Mouse (Mus musculus): ENCODE data around the gene Klhl12.
"Not testable (repeated sequence)": the region's sequence is repeated elsewhere in the genome, so short reads cannot be mapped to it uniquely, and the experiment has no call there.

The Klhl12 gene

DNA sequence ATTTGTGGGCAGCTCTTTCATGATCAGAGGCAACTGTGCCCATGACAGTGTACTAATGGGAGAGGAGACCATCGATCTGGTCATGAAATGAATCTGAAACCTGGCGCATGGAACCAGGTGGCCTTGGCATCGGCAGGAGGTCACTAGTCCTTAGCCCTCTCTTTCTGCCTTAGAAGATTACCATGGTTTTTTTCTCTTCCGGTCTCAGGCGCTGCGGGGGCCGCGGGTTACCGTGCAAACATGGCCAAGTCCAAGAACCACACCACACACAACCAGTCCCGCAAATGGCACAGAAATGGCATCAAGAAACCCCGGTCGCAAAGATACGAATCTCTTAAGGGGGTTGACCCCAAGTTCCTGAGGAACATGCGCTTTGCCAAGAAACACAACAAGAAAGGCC is 62.5 kb downstream of the Klhl12 start:
- not testable (repeated sequence) for DNase-seq

DNA sequence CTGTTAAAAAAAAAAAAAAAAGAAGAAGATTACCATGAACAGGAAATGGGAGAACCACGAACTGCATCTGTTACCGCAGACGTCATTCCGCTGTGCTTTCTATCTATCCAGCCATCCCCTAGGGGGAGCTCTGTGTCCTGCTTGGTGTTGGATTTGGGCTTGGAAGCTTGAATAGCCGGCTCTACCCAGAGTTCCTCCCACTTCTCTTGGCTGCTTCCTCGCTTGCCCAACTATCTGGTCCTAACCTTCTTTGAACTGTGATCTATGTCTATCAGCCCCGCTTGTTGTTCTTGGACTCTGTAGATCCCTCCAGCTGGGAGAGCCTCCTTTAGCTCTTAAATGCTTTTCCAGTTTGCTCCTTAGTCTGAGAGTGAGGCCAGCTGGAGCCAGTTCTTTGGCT is 63.3 kb downstream of the Klhl12 start:
- peak; percentile 27 to 66 for DNase-seq

DNA sequence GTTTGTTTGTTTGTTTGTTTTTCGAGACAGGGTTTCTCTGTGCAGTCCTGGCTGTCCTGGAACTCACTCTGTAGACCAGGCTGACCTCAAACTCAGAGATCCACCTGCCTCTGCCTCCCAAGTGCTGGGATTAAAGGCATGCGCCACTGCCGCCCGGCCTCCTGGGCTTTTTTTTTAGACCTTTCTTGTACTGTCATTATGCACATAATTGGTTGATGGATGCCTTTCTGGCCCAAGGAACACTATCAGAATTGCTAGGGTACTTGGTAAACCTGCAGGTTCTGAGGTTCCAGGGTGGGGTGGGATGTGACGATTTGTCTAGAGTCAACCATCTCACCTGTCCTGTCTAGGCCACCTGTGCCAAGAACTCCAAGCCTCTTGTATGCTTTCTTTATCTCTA is 63.9 kb downstream of the Klhl12 start:
- not testable (repeated sequence) for DNase-seq

DNA sequence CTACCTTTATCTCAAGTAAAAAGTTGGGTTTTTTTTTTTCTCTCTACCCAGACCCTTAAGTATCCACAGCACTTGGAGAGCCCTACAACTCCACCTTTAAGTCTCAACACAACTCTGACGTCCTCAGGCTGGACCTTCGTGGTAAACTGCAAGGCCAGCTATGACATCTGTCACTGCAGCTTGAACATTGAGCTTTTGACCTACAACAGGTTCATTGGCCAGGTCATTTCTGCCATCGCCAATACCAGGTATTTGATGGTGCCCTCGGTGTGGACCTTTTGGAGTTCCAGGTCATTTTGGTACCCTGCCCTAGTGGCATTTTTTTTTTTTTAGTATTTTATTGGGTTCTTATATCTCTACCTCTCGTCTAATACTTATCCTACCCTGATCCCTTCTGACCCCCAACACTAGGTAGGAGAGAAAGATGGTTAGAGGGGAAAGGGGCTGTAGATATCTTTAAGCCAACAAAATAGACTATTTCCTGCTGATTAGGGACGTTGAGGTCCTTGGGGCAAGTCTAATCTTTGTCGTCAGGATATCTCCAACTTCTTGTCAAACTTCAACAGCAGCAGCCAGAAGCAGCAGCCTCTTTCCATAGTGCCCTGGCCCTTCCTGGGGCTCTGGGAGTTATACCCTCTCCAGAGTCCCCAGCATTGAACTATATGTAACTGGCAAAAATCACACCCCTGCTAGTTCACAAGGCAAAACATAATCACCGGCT is 64.8 kb downstream of the Klhl12 start:
- DNase-seq: no peak

DNA sequence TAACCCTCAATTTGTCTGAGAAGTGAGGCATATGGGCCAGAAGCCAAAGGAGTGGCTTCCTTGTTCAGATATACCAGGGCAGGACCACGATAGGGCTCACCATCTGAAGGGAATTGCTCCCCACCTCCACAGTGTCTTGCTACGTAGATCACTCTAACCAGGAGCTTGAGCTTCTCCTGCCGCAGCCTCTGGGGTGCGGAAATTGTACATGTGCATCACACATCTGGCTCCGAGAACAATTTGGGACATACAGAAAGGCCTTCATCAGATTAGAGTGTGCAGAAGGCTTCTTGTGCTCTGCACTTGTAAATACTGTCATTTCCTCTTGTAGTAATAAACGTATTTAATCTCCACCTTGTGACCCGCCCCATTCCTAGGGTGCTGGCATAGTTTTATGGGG is 65.8 kb downstream of the Klhl12 start:
- no peak for DNase-seq

GRCm38 (mm10) chr1:134522325-134522724 is 67.0 kb downstream of the Klhl12 start:
- no peak for DNase-seq

DNA sequence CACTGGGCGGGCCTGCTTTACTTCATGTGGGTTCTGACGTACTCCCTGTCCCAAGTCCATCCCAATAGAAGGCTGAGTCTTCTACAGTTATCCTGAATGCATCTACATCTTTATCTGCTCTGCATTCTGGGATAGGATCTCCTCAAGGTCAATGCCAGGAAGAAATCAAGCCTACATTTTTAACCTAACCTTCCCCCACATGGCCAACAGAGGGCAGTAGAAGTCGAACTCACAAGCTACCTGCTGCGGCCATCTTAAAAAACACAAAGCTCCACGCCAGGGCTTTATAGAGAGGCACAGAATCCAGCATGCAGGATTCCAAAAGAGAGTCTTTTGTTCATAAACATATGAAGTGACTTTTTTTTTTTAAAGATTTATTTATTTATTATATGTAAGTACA is 69.1 kb downstream of the Klhl12 start:
- peak in 1 of 2 experiments; percentile 15 for DNase-seq

GRCm38 (mm10) chr1:134525015-134525414 is 69.7 kb downstream of the Klhl12 start:
- no peak for DNase-seq

GRCm38 (mm10) chr1:134526752-134527151 is 71.4 kb downstream of the Klhl12 start:
- no peak for DNase-seq

GRCm38 (mm10) chr1:134530618-134531017 is 75.3 kb downstream of the Klhl12 start:
- no peak for DNase-seq

- not testable (repeated sequence) for DNase-seq
Observed at GRCm38 (mm10) chr1:134533710-134534109, 78.4 kb downstream of the Klhl12 start.

- no peak for DNase-seq
Observed at GRCm38 (mm10) chr1:134535054-134535453, 79.7 kb downstream of the Klhl12 start.

DNA sequence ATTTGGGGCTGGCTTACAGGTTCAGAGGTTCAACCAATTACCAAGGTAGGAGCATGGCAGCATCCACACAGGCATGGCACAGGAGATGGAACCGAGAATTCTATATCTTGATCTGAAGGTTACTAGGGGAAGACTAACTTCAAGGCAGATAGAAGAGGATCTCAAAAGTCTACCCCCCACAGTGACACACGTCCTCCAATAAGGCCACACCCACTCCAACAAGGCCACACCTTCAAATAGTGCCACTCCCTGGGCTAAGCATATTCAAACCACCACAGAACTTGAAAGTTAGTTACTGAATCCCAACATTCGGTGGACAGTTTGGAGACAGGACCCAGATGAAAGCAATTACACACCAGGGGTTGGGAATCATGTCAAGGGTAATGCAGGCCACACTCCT is 80.2 kb downstream of the Klhl12 start:
- DNase-seq: no peak

DNA sequence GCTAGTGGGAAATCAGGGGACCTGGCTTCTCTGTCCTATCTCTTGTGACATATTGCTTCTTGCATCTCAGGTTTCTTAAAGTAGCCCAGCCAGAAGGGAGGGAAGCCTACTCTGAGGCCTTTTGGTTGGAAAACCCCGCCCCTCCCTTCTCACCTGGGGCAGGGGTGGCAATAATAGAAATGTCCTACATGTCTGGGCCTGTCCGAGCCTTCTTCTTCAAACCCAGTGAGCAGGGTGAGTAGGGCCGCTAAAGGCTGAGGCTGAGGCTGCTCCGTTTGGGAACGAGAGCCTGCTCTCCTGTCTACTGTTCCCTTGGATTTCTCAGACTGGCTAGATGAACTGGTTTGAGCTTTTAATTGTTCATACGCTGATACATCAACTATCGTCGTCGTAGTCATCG is 85.3 kb downstream of the Klhl12 start:
- DNase-seq: no peak

All from spleen, adult 18-20 months (tissue).